Mouse (Mus musculus) left cerebral cortex, adult 18-20 months (tissue): ENCODE measurements around the gene Adam4. TPM values are rescaled to one million over a fixed set of nuclear protein-coding genes. Genes with fewer than 3 reads are reported as not detected.
"Not testable (repeated sequence)": the region's sequence is repeated elsewhere in the genome, so short reads cannot be mapped to it uniquely, and the experiment has no call there.

Source experiments
- DNase-seq, 2 experiments: peaks; one replicate each; pipeline ENCODE4 v3.0.0; 2021 to 2022; ENCODE audit warnings: low spot score in 2 of 2, mixed read lengths in 1 of 2
- long read RNA-seq, 2 experiments: library from polyadenylated mRNA; stranded (forward); transcript quantifications; one replicate each; pipeline ENCODE4 v2.0.0; 2021
- total RNA-seq, 2 experiments: library from RNA; stranded (reverse); gene quantifications; 2 replicates each; pipeline ENCODE4 v1.2.3; 2021

Gene Adam4
- 1 to 10 TPM; 2.1 to 2.5 TPM for total RNA-seq
- long read RNA-seq, experiment 1, partial matches to known transcripts = 0 of 1 reads
- long read RNA-seq, experiment 1, other reads (novel, unspliced or antisense) = 0 of 1 reads
- long read RNA-seq, experiment 2 = 0 reads

GRCm38 (mm10) chr12:81421846-81422245, at the start of gene Adam4:
Adam4 (minus strand) TSS chr12:81421946.
- no peak for DNase-seq

- DNase-seq = not testable (repeated sequence)
Observed at GRCm38 (mm10) chr12:81459051-81459450, 37.3 kb upstream of the Adam4 start.

GRCm38 (mm10) chr12:81438985-81439384, 17.2 kb upstream of the Adam4 start:
- not testable (repeated sequence) for DNase-seq

- not testable (repeated sequence) for DNase-seq
Observed at GRCm38 (mm10) chr12:81434778-81435177, 13.0 kb upstream of the Adam4 start.

- peak in 1 of 2 experiments; percentile 32 for DNase-seq
Observed at GRCm38 (mm10) chr12:81413211-81413610, 8.5 kb downstream of the Adam4 start.

GRCm38 (mm10) chr12:81408966-81409365, 12.8 kb downstream of the Adam4 start:
- DNase-seq = no peak

- DNase-seq = peak; percentile 71 to 83
Observed at GRCm38 (mm10) chr12:81402187-81402586, 19.6 kb downstream of the Adam4 start.

- DNase-seq = not testable (repeated sequence)
Observed at GRCm38 (mm10) chr12:81379364-81379763, 42.4 kb downstream of the Adam4 start, which contains the start of gene Gm4787. Gm4787 (minus strand) TSS chr12:81379464.

Other genes with a start within 250 kb of the Adam4 start
- 10 to 100 TPM; 24.4 to 25.4 TPM for gene Slc8a3, start 88.8 kb downstream of the Adam4 start, total RNA-seq
- gene Gm4787, start 42.5 kb downstream of the Adam4 start, total RNA-seq = 1 to 10 TPM; 1.5 to 1.6 TPM
- gene Cox16, start 63.2 kb upstream of the Adam4 start, total RNA-seq = 10 to 100 TPM; 36.6 to 50.7 TPM
- gene Gm20498, start 111.0 kb upstream of the Adam4 start, total RNA-seq = 10 to 100 TPM; 36.7 to 53.7 TPM
- gene Synj2bp, start 111.0 kb upstream of the Adam4 start, total RNA-seq = 10 to 100 TPM; 34.8 to 37.7 TPM
- gene Adam21, start 146.5 kb upstream of the Adam4 start, total RNA-seq = under 1 TPM; 0.21 to 0.51 TPM
- 10 to 100 TPM; 28.7 to 29.2 TPM for gene Med6, start 173.1 kb upstream of the Adam4 start, total RNA-seq
- gene Ttc9, start 209.3 kb upstream of the Adam4 start, total RNA-seq = 10 to 100 TPM; 49.1 to 52.8 TPM